Mouse (Mus musculus) C2C12 (cell line): ENCODE results near the gene Gm20388. TPM values are rescaled to one million over a fixed set of nuclear protein-coding genes. Genes with fewer than 3 reads are reported as not detected.

ENCODE experiments used
- H3K27me3 ChIP-seq: one replicate; pipeline ENCODE4 v1.6.1; 2011; ENCODE audit not compliant: control insufficient read depth, insufficient read depth, insufficient read length
- H3K36me3 ChIP-seq: one replicate; pipeline ENCODE4 v1.6.1; 2011; ENCODE audit not compliant: control insufficient read depth, insufficient read depth
- H3K4me3 ChIP-seq: one replicate; pipeline ENCODE4 v1.5.1; 2011; ENCODE audit warnings: mild to moderate bottlenecking, control low read depth; ENCODE audit not compliant: poor library complexity, insufficient read depth, severe bottlenecking
- H3K79me2 ChIP-seq: one replicate; pipeline ENCODE4 v1.6.1; 2011; ENCODE audit not compliant: control insufficient read depth, insufficient read depth
- H3K79me3 ChIP-seq: one replicate; pipeline ENCODE4 v1.6.1; 2011; ENCODE audit warnings: low read depth, control low read depth
- H3ac ChIP-seq: one replicate; pipeline ENCODE3; 2011; ENCODE audit warnings: low read depth; ENCODE audit not compliant: control insufficient read depth, insufficient read length
- CEBPB ChIP-seq: IDR thresholded peaks from one replicate; pipeline ENCODE4 v1.6.1; 2011; ENCODE audit warnings: low read depth, mild to moderate bottlenecking, control low read depth, moderate library complexity
- CTCF ChIP-seq: IDR thresholded peaks from one replicate; pipeline ENCODE4 v1.5.1; 2011; ENCODE audit not compliant: control insufficient read depth, insufficient read depth, insufficient read length
- FOSL1 ChIP-seq: IDR thresholded peaks from one replicate; pipeline ENCODE4 v1.8.0; 2011; ENCODE audit warnings: mild to moderate bottlenecking, low read length; ENCODE audit not compliant: poor library complexity, insufficient read depth, severe bottlenecking
- MAX ChIP-seq: IDR thresholded peaks from one replicate; pipeline ENCODE4 v1.6.1; 2011; ENCODE audit warnings: mild to moderate bottlenecking, control low read depth
- MYOD1 ChIP-seq: IDR thresholded peaks from one replicate; pipeline ENCODE4 v1.6.1; 2011; ENCODE audit warnings: low read depth; ENCODE audit not compliant: control insufficient read depth, insufficient read length
- MYOG ChIP-seq: IDR thresholded peaks from one replicate; pipeline ENCODE4 v1.6.1; 2011; ENCODE audit not compliant: control insufficient read depth, insufficient read length; ENCODE audit errors: extremely low read depth
- USF1 ChIP-seq: IDR thresholded peaks from one replicate; pipeline ENCODE4 v1.6.1; 2011; ENCODE audit warnings: low read depth, mild to moderate bottlenecking, control low read depth, moderate library complexity
- polyA plus RNA-seq: library from polyadenylated mRNA; unstranded; fragments of >200 nt; fragmentation: generic; extraction: Trizol; gene quantifications from one replicate; pipeline ENCODE4 v1.2.1, GENCODE M21; 2012; ENCODE audit warnings: missing spikeins

Gene Gm20388
- polyA plus RNA-seq, 1 experiment = 15.0 TPM

DNA sequence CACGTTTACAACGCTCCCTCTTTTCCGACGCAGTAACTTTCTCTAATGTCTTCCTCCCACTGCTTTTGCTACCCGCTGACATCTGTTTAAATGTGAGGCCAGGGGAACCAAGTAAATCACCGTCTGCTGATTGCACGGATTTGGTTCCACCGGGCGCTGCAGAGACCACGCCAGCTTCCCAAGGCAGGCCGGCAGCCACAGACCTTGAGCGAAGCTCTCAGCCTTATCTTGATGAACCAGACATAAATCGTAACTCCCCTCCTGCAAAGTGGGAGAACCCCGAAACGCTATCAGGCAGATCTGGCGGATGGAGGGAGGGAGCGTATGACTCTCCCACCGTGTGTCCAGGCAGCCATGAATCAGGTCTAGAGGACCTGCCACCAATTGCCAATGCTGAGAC, 1113.1 kb downstream of the Gm20388 start:
- Histone ChIP-seq H3K36me3 (no peaks in the 10 kb centered on the region), H3K79me3 (no peaks in the 10 kb centered on the region), H3ac (no peak overlapping the region), H3K79me2 (no peaks in the 10 kb centered on the region), H3K4me3 (no peak overlapping the region), H3K27me3 (peaks cover 94% of the 10 kb centered on the region)
- no peak for TF ChIP-seq USF1
- TF ChIP-seq MYOG = no peak
- TF ChIP-seq CEBPB = no peak
- no peak for TF ChIP-seq FOSL1
- no peak for TF ChIP-seq MYOD1
- no peak for TF ChIP-seq MAX
- TF ChIP-seq CTCF = no peak

DNA sequence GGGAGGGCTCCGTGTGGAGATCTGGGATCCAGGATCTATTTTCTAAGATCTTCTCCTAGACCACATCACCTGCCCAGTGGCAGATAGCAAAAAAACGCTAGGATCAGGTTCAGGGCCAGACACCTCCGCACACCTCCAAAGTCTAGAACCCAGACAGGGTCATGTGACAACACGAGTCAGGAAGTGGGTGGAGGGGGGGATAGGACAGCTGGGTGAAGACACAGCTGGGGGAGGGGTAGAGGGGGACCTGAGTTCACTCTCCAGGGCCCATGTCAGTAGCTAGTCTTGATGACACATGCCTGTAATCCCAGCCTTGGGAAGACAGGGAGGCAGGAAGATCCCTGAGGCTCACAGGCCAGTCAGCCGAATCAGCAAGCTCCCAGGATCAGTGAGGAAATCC, 1114.8 kb downstream of the Gm20388 start:
- no peak for TF ChIP-seq CEBPB
- no peak for TF ChIP-seq FOSL1
- TF ChIP-seq MAX = no peak
- TF ChIP-seq MYOG = no peak
- TF ChIP-seq CTCF = no peak
- no peak for TF ChIP-seq MYOD1
- no peak for TF ChIP-seq USF1
- Histone ChIP-seq H3K79me2 (no peaks in the 10 kb centered on the region), H3K4me3 (no peak overlapping the region), H3K79me3 (no peaks in the 10 kb centered on the region), H3K36me3 (no peaks in the 10 kb centered on the region), H3ac (no peak overlapping the region), H3K27me3 (peaks cover 94% of the 10 kb centered on the region)

DNA sequence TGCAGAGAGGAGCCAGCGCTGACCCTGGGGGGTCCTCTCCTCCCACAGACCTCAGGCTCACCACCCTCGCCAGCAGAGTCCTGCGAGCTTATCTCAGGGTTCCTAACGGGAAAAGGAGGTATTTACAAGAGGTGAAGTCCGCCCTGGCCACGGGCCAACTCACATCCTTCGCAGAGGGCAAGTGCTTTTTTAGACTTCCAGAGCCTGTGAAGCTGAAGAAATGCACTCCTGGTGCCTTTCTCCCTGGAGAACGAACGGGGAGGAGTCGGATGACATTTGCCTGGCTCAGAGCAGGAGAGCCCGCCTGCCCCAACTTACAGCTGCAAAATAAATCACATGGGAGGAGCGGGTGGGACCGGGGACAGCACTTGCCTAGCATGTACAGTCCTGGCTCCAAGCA, 1117.1 kb downstream of the Gm20388 start:
- Histone ChIP-seq H3K79me2 (no peaks in the 10 kb centered on the region), H3K36me3 (no peaks in the 10 kb centered on the region), H3ac (no peak overlapping the region), H3K79me3 (no peaks in the 10 kb centered on the region), H3K27me3 (peaks cover 96% of the 10 kb centered on the region), H3K4me3 (no peak overlapping the region)
- TF ChIP-seq FOSL1 = no peak
- no peak for TF ChIP-seq MYOG
- TF ChIP-seq CTCF = no peak
- TF ChIP-seq MAX = no peak
- TF ChIP-seq USF1 = no peak
- TF ChIP-seq MYOD1 = no peak
- TF ChIP-seq CEBPB = no peak

DNA sequence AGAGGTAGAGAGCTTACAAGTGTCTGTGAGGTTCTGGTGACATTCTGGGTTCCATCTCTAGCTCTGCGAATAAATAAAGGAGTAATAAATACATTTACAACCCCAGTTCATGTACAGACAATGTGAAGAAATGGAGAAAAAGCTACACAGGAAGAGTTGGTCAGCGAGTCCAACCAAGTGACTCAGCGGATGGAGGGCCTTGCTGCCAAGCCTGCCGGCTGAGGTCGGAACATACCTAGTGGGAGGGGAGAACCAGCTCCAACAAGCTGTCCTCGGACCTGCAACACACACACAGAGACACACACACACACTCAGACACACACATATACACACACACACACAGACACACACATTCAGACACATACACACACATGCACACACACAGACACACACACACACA, 1118.4 kb downstream of the Gm20388 start:
- no peak overlapping the region for H3K4me3 ChIP-seq

DNA sequence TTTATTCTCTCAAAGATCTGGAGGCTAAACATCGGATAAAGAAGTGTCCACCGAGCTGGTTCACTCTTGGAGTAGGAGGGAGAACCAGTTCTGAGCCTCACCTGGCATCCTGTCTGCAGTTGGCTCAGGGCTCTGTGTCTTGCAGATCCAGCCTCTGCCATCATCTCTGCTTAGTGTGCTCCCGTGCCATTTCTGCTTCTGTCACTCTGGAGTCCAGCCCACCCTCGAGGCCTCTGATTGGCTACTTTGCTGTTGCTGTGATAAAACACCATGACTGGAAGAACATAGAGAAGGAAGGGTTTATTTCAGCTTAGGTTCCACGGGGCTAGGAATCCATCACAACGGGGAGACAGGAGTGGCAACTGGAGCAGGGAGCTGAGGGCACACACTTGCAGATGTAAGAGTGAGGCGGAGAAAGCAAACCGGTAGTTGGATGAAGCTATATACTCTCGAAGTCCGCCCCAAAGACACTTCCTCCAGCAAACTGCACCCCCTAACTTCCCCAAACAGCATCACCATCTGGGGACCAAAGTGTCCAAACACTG, 1119.9 kb downstream of the Gm20388 start:
- H3K79me2 ChIP-seq = no peaks in the 10 kb centered on the region
- no peak overlapping the region for H3K4me3 ChIP-seq
- H3K36me3 ChIP-seq = no peaks in the 10 kb centered on the region
- no peaks in the 10 kb centered on the region for H3K79me3 ChIP-seq
- peaks cover 97% of the 10 kb centered on the region for H3K27me3 ChIP-seq
- H3ac ChIP-seq = no peak overlapping the region
- TF ChIP-seq MYOG = no peak
- no peak for TF ChIP-seq CTCF
- no peak for TF ChIP-seq FOSL1
- TF ChIP-seq MYOD1 = no peak
- TF ChIP-seq MAX = no peak
- TF ChIP-seq CEBPB = no peak
- TF ChIP-seq USF1 = no peak

More for the DNA sequence above, 1118.4 kb downstream of the Gm20388 start:
- Histone ChIP-seq H3K27me3 (peaks cover 96% of the 10 kb centered on the region), H3K36me3 (no peaks in the 10 kb centered on the region), H3K79me3 (no peaks in the 10 kb centered on the region), H3K79me2 (no peaks in the 10 kb centered on the region), H3ac (no peak overlapping the region)
- TF ChIP-seq MAX (no peak), USF1 (no peak), FOSL1 (no peak), CEBPB (no peak), MYOD1 (no peak), MYOG (no peak), CTCF (no peak)
